Mouse (Mus musculus) cerebellum, adult 2 months (tissue): Measurements from ENCODE around the gene Elp4. TPM values are rescaled to one million over a fixed set of nuclear protein-coding genes. Genes with fewer than 3 reads are reported as not detected.
A peak's percentile ranks its signal among the peaks of the same experiment; 100 is the strongest.

Experiments used
- DNase-seq, 2 experiments: peaks; one replicate each; pipeline ENCODE4 v3.0.0; 2021
- H3K27ac ChIP-seq: fragments of 200-500 bp; 2 replicates; pipeline ENCODE4 v1.5.1; 2012; ENCODE audit warnings: low read length, control low read depth, inconsistent platforms; ENCODE audit not compliant: insufficient read depth
- H3K27me3 ChIP-seq: fragments of 200-500 bp; 2 replicates; pipeline ENCODE4 v1.6.1; 2012; ENCODE audit warnings: inconsistent platforms, mild to moderate bottlenecking, low read length, moderate library complexity; ENCODE audit not compliant: control insufficient read depth, insufficient read depth
- H3K4me1 ChIP-seq: fragments of 200-500 bp; 2 replicates; pipeline ENCODE4 v1.6.1; 2011; ENCODE audit warnings: low read length; ENCODE audit not compliant: control insufficient read depth, insufficient read depth
- H3K4me3 ChIP-seq: fragments of 200-500 bp; replicated peaks from 2 replicates; pipeline ENCODE3; 2011; ENCODE audit warnings: mild to moderate bottlenecking, low read depth, low read length, control low read depth; ENCODE audit not compliant: insufficient read depth
- CTCF ChIP-seq: fragments of 200-500 bp; IDR thresholded peaks from 2 replicates; pipeline ENCODE4 v1.5.1; 2011; ENCODE audit warnings: low read depth, mild to moderate bottlenecking, control low read depth, low read length, moderate library complexity, borderline replicate concordance; ENCODE audit not compliant: insufficient read depth
- POLR2A ChIP-seq: fragments of 200-500 bp; IDR thresholded peaks from 2 replicates; pipeline ENCODE4 v1.6.1; 2011; ENCODE audit warnings: low read length, control low read depth, borderline replicate concordance; ENCODE audit not compliant: insufficient read depth
- WGBS: fragments of 180-500 bp; shearing (Covaris S2); methylation state at CpG from one replicate; pipeline ENCODE4 v1.1.7; 2018; 5-methylcytosine and 5-hydroxymethylcytosine counted together
- polyA plus RNA-seq: library from polyadenylated mRNA; depleted of rRNA; stranded (reverse); fragments of >200 nt; gene quantifications from 2 replicates; pipeline ENCODE4 v1.2.3, GENCODE M21; 2012

Elp4 gene
- polyA plus RNA-seq, 1 experiment = 11.9 TPM

- Histone ChIP-seq H3K27ac (no peak overlapping the region), H3K4me1 (peaks cover 6% of the 10 kb centered on the region), H3K27me3 (no peaks in the 10 kb centered on the region), H3K4me3 (no peak overlapping the region)
- TF ChIP-seq POLR2A (no peak), CTCF (no peak)
- no peak for DNase-seq
- 88% methylated on average over 5 of the region's 5 CpGs for WGBS
Measured at GRCm38 (mm10) chr2:105665491-105666250, 238.7 kb downstream of the Elp4 start.

GRCm38 (mm10) chr2:105664996-105665395 lies 239.4 kb downstream of the Elp4 start:
- TF ChIP-seq CTCF = no peak
- no peak for TF ChIP-seq POLR2A
- H3K4me1 ChIP-seq = peaks cover 7% of the 10 kb centered on the region
- no peaks in the 10 kb centered on the region for H3K27me3 ChIP-seq
- H3K27ac ChIP-seq = no peak overlapping the region
- WGBS = 74% methylated on average over 5 of the region's 5 CpGs
- no peak overlapping the region for H3K4me3 ChIP-seq
- no peak for DNase-seq

GRCm38 (mm10) chr2:105663101-105663511 lies 241.3 kb downstream of the Elp4 start:
- no peak overlapping the region for H3K4me3 ChIP-seq
- no peak overlapping the region for H3K27ac ChIP-seq
- TF ChIP-seq POLR2A (no peak), CTCF (no peak)
- H3K27me3 ChIP-seq = no peaks in the 10 kb centered on the region
- 51% methylated on average over 10 of the region's 10 CpGs for WGBS
- H3K4me1 ChIP-seq = peaks cover 7% of the 10 kb centered on the region
- no peak for DNase-seq

- TF ChIP-seq POLR2A = no peak
- no peak for TF ChIP-seq CTCF
- no peak overlapping the region for H3K27ac ChIP-seq
- no peak overlapping the region for H3K4me3 ChIP-seq
- no peak for DNase-seq
- no peaks in the 10 kb centered on the region for H3K27me3 ChIP-seq
- H3K4me1 ChIP-seq = peaks cover 4% of the 10 kb centered on the region
- 75% methylated on average over 7 of the region's 7 CpGs for WGBS
Measured at GRCm38 (mm10) chr2:105662606-105663005, 241.8 kb downstream of the Elp4 start.

GRCm38 (mm10) chr2:105662121-105662520 lies 242.2 kb downstream of the Elp4 start:
- DNase-seq = no peak
- H3K4me3 ChIP-seq = no peak overlapping the region
- peaks cover 3% of the 10 kb centered on the region; the same call in 1 of the 2 replicates for H3K4me1 ChIP-seq
- no peaks in the 10 kb centered on the region for H3K27me3 ChIP-seq
- TF ChIP-seq POLR2A (no peak), CTCF (no peak)
- H3K27ac ChIP-seq = no peak overlapping the region
- 75% methylated on average over 16 of the region's 16 CpGs for WGBS

- WGBS = 33% methylated on average over 18 of the region's 18 CpGs
- Histone ChIP-seq H3K27ac (no peak overlapping the region), H3K4me1 (peaks cover 3% of the 10 kb centered on the region; the same call in 1 of the 2 replicates), H3K27me3 (no peaks in the 10 kb centered on the region), H3K4me3 (peak overlapping the region; percentile 34)
- TF ChIP-seq CTCF = no peak
- no peak for TF ChIP-seq POLR2A
- peak; percentile 11 to 28 for DNase-seq
Measured at GRCm38 (mm10) chr2:105661623-105662066, 242.7 kb downstream of the Elp4 start.

- WGBS = 34% methylated on average over 26 of the region's 26 CpGs
- peaks cover 3% of the 10 kb centered on the region; the same call in 1 of the 2 replicates for H3K4me1 ChIP-seq
- TF ChIP-seq POLR2A (no peak), CTCF (no peak)
- peak overlapping the region; percentile 22 for H3K4me3 ChIP-seq
- H3K27ac ChIP-seq = no peak overlapping the region
- H3K27me3 ChIP-seq = no peaks in the 10 kb centered on the region
- peak; percentile 10 to 34 for DNase-seq
Measured at GRCm38 (mm10) chr2:105660874-105661622, 243.3 kb downstream of the Elp4 start.
